Mouse (Mus musculus) megakaryocyte, adult 5-6 weeks (primary cell): ENCODE data around the gene Mest. TPM values are rescaled to one million over a fixed set of nuclear protein-coding genes. Genes with fewer than 3 reads are reported as not detected.

Source experiments
- ATAC-seq: 2 replicates; pipeline ENCODE4 v1.8.0; 2016; ENCODE audit warnings: mild to moderate bottlenecking, inconsistent platforms; ENCODE audit not compliant: poor library complexity, severe bottlenecking
- total RNA-seq, 2 experiments: library from RNA; stranded (forward) in 1 of 2; stranded (reverse) in 1 of 2; fragments of 153-499, 151-499 nt in 1 of 2; fragments of 221-1000, 200-1000 nt in 1 of 2; gene quantifications; 2 replicates each; pipeline versions ENCODE4 v1.2.3 to v1.2.4; 2015 to 2017

Gene Mest
- total RNA-seq (2015) (not detected in 2 replicates), total RNA-seq (2017) (0.07 and 0.20 TPM in 2 replicates)

DNA sequence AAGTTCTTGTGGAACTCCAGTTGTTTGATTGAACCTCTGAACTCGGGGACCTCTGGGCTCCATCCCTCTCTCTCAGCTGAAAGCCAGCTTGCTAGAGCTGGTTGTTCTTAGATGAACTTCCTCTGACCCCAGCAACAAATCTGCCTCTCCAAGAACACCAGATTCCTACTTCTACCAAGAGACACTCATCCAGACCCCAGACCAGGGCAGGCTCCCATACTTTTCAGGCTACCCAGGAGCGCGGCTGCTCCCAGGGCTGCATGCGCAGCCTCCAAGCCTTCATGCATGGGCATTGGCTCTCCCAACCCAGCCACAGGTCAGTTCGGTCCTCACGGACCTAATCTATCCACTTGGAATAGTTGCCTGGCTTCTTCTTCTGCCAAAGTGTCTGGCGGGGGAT is at the start of gene Mest:
Gene Mest (plus strand): TSS at position 217 of the 400 bp plus-strand sequence.
- no peak for ATAC-seq

DNA sequence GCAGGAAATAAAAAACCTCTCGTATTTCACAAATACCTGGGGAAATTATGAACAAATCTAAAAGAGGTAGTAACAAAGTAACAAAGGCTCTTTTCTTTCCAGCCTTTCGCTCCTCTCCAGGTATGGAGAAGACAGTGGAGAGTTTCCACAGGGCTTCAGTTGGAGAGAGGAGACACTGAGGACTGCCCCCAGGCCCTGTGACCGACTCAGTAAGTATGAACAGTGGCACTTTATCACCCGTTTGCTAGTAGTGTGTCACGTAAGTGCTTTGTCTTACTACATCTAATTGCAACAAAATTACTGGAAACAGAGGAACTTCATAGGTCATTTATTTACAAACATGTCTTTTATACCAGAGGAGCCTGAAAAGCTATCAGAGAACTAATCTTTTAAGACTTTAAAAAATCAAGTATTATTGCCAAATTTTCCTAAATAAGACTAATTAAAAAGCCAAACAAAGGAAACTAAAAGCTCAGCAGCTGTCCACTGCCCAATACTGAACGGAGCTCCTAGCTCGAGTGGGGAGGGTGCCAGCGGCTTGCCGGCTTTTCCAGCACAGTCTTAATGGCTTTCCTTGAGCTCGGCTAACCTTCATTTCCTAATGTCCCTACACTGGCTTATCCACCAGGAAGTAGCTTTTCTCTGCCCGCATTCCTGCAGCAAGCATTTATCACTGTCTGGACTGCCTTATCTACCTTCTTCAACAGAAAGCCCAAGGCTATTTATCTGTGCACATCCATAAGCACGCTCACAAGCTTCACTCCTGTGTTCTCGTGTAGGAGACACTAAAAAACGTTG is 49.4 kb upstream of the Mest start:
- no peak for ATAC-seq

DNA sequence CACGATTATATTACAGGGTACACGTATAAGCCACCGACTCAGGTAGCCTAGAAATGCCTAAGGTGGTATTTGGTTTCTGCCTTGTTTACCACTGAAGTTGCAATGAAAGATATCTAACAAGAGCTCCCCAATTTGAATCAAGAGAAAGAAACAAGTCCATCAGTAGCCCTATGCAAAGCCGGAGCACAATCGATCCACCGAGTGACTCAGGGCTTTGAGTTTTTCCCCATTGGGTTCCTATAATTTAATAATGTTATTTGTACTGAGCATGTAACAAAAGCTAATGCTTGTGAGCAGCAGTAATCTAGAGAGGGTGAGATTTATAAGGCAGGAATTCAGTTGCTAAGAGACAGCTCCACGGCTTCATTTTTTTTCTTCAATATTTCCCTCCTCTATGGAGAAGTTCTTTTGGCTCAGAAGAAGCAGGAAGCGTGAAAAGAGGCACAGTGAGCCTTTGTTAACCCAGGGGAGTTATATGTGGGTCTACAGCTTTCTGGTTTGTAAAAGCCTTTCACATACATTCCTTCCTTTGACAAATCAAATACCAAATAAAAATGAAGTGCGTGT is 48.5 kb upstream of the Mest start:
- ATAC-seq = no peak

DNA sequence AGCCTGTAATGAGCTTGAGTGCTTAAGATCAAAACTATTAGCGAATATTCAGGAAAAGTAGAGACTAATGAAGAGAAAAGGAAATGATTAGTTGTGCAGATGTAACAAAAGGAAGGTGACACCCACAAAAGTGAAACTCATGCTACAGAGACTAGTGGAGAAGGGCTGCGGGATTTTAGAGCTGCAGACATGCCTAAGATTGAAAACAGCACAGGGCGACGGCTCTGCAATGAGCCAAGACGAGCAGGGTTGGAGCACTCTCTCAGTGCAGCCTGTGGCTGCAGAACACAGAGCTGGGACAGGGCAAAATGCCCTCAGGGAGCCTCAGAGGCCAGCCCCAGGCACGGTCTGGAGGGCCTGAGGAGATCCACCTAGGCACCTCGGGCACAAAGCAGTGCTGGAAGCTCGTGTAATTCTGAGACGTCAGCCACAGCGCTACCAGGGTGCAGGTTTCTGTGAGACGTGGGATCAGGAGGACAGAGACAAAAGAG is 48.0 kb upstream of the Mest start:
- no peak for ATAC-seq

DNA sequence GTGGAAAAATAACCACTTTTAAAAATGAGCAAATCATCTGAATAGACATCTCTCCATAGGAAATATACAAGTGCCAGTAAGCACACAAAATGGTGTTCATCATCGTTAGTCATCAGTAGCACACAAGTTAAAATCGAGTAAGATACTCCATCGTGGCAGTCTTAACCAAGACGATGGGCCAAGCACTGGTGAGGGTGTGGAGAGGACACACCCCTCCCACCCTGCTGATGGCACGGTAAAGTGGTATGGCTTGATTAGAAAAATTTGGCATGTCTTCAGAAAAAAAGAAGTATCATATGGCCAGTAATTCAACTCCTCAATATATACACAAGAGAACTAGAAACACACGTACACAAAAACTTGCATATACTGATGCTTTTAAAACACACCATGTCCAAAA is 46.8 kb upstream of the Mest start:
- ATAC-seq = no peak

DNA sequence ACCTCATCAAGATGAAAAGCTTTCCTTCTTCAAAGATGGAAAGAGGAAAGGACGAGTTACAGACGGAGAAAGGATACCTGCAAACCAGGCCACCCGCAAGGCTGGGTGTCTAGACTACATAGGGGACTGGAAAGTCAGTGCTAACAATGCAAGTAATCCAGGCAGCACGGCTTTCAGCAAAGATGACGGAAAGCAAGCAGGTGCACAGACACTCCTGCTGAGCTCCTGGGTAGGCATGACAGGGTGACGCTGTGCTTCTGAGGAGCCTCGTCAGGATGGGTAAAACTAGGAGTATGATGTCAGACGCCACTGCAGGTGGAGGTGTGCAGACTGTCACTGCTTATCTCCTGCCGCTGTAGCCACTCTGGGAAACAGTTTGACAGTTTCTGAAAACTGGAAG is 45.8 kb upstream of the Mest start:
- no peak for ATAC-seq

DNA sequence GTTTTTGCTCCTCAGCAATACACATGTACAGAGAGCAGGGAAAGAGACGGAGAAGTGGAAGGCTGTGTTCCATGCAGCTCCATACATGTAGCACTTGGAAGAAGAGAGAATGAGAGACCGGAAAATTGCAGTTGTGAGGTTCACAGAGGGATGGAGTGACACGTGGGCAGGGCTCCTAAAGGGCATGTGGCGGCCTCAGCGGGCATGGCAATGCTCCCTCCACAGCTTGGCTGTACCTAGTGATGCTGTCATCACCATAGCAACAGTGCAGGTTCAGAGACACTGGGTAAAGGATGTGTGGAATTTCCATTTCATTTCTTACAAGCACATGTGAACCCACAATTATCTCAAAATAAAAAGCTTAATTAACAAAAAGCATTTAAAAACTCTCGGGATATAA is 44.9 kb upstream of the Mest start:
- no peak for ATAC-seq

DNA sequence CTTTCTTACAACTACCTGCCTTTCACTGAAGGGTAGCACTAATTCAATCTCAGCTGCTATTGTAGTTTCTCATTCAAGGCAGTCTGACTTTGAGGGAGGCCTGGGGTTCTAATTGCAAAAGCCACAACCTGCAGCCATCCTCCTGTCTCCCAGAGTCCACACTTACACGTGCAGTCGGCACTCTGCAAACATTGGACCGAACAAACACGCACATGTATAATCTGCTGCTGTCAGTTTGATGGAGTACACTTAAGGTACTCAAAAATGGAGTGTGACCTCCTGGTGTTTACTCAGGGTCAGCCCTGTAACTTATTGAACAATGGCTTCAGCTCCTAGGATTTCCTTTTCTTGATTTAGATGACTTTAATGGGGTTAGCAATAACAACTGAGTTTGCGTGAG is 43.8 kb upstream of the Mest start:
- ATAC-seq = no peak

DNA sequence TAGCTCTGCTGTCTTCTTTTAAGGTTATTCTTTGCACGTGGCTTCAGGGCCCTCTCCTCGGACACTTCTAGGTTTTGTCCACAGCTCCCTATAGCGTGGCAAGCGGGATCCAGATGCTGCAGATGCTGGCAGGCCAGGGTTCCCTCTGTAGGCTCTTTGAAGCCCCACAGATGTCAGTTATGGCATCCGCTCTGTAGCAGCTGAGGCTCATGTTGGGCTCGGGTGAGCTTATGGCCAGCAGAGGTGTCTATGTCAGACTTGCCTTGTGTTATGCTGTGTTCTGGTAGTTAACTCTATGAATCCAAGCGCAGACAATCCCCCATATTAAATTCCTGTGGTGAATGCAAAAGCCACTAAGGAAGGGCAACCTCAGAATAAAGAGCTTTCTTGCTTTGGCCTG is 42.9 kb upstream of the Mest start:
- ATAC-seq = no peak

DNA sequence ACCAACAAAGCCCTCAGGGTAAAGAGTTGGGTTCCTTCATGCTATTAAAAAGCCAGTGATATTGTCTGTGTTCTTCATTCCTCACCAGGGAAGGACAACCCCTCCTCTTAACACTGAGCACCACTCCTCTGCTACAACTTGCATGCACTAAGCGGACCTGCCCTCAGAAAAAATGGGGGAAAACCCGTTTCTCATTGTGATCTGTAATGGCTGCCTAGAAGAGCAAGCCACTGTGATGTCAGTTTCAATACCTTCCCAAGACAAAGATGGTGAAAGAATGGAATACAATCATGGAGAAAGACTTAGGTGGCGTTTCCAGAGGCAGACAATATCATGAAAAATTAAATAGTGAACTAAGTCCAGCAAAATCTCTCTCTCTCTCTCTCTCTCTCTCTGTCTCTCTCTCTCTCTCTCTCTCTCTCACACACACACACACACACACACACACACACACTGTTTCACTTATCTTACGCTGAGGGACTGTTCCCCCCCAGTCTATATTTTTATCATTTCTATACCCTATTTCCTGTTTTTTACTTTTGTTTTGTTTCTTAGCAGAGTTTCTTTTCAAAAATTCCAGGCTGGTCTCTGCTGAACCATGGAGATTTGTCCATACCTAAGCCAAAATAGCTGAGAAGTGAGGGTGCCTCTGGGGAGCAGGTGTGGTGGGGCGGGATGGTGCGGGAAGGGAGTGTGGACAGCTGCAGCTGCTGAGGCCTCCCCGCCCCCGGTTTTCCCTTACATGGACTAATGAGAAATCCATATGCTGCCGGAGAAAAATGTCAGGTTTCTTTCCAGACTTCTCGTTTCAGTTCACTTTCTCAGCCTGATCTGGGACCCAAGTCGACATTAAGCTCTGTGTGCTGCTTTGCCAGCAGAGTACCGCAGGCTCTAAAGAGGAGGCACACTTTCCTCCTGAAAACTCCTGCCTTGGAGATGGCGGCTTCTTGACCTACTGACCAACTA is 41.1 kb upstream of the Mest start:
- ATAC-seq = no peak

DNA sequence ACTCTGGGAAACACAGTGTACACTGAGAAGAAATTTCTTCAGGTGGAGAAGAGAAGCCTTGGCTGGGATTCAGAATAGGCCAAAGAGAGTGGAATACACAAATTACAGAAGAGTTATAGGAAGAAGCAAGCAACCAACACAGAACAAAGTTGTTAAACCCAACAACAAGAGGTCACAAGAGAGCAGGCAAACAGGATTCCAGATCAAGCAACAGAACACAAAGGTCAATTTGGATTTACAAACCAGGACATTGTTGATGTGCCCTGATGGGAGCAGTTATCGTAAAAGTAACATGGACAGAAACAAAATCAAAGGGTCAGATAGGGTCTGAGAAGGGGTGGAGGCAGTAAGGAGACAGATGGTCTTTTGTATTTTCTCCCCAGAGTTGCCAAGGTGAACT is 38.8 kb upstream of the Mest start:
- no peak for ATAC-seq

DNA sequence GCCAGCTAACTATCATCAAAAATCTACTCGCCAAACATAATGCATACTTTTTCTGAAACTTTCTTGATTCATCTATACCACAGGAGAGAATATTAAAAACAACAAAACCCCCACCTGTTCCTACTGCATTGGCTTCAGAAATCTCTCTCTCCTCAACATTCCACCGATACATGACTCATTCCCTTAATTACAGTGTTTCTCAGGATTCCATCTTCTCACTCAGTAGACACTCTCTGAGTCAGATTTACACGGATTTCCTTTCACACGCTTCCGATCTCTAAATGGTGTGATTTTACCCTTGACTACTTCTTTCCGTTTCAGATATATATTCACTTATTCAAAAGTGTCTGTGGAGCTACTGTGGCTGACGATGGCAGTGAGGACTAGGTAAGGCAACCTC is 36.1 kb upstream of the Mest start:
- ATAC-seq = no peak

DNA sequence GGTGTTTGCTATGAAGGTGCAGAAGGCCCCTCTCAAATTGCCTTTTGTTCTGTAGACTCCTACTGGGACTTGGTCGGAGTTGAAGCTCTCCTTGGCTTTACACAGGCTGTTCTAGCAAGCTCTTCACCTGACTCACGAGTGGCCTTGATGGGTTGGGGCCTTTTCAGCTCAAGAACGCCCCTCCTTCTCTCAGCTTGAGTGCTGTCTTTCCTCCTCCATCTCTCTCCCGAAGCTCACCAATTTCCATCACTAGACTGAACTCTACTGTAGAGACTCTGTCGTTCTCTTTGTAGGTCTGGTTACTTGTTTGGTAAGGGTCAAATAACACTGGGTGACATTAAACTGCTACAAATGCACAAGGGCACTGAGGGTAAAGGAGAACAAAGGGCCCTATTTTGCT is 30.5 kb upstream of the Mest start:
- no peak for ATAC-seq

DNA sequence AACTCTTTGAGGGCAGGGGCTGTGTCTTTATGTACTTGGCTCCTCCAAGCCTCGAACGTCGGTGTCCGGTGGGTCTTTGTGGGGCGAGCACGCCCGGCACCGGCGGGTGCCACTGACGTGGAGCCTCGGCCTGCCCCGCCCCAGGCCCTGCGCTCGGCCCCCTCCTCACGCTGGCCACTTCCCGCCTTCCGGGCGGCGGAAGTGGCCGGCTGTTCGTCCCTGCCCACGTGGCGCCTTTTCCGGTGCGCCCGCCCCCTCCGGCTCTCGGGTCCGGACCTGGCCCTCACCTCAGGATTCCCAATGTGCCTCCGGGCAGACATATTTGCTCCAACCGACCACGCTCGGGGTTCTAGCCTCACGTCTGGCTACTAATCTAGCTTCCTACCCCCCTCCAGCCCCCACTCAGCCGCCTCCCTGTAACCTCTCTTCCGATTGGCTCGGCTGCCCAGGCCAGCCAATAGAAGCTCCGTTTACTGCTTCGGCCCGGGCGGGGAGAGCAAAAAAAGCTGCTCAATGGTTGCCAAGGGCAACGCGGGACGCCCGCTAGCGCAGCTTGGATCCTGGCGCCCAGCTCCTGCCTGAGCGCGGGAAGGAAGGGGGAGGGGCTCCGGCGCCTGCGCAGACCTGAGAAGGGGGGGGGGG is 29.9 kb upstream of the Mest start, which contains the start of gene Cep41:
Gene Cep41 (minus strand): TSS at position 400 of the 642 bp plus-strand sequence.
- peak; percentile 99 for ATAC-seq

DNA sequence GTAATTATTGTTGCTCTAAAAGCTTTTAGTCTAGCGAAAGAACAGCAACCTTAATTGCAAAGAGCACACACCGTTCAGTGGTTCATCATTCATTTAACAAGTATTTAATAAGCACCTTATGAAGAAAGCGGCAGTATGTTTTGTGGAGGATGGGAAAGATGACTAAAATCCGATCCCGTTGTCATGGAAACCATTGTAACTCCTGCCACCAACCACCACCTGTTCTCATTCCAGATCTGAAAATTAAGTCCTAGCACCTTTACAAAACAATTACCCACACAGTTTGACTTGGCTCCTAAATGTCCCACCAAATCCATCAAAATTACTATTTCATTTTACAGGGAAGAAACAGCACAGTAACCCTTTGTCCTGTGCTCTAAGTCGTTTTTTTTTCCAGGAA is 29.1 kb upstream of the Mest start:
- no peak for ATAC-seq

DNA sequence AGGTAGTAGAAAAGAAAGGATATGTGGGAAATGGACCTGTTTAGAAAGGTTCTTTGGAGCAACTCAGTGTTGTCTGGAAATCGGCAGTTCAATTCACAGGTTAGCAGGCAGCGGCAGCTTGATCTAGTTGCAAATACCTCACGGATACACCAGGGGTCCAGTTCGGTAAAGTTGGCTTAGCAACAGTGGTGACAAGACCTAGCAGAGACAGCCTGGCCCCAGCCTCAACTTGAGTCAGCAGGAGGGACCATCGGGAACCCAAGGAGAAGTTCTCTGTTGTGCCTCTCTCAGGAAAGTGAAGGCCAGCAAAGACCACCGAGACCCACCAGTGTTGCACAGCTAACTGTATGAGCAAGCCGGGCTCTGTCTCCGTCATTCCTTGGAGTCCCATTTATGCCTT is 28.2 kb upstream of the Mest start:
- no peak for ATAC-seq

DNA sequence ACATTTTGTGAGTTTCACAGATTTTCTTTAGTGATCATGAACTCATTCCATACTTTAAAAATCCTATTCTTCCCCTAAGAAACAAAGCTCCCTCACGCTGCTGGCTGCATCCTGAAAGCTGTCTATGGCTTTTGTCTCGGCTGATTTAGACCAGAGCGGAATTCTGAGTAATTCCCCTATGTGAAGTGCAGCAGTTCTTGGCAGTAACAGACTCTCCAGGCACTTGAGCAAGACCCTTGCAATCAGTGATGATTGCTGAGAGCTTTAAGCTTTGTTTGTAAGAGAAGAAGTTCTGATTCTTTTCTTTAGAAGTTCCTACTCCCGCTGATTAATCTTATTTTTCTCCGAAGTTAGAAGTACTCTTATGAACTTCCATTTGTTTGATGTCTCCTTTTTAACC is 25.9 kb upstream of the Mest start:
- no peak for ATAC-seq

DNA sequence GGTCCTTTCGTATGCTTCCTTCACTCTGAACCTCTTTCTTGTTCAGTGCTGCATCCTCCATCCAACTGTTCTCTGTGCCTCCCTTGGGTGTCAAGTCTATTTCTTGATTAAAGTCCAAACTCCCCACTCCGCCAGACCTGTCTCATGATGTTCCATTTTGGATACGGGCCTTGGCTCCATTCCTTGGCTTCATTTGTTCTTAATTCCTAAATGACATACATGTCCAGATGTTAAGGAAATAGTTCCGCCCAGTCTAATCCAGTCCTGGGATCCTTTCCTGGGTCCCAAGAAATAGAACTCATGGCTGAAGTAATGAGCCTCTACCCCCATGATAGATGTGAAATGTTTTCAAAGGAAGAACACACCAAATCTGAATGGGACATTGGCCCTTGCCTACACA is 25.3 kb upstream of the Mest start:
- no peak for ATAC-seq

DNA sequence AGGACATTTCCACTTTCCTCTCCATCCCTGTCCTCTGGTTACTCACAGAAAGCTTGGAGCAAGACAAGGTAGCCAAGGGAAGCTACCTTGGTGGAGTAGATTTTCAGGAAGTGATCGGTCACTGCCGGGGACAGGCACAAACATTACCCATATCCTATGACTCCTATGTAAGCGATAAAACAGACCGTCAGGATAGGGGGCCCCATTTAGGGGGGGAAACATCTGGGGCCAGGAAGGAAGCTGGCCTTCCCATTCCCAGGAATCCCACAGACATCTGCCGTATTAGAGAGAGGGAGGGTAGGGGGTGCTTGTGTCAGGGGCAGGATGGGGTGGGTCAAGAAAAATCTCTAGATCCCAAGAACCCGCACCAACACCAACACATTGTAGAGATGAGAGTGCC is 23.2 kb upstream of the Mest start:
- ATAC-seq = no peak

DNA sequence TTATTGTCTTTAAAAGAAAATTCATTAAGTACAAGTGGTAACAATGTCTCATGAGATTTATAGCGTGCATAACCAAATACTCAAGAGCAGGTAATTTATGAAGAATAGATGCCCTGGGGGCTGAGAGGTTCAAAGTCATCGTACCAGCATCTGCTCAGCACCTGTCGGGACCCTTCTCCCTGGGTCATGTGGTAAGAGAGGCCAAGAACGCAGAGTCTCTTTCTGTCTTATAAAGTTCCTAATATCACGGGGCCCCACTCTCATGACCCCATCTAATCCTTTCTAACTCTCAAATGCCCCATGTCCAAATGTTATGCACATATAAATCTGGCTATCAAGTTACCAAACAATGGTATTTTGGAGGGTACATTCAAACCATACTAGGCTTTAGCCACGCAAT is 20.5 kb upstream of the Mest start:
- no peak for ATAC-seq

DNA sequence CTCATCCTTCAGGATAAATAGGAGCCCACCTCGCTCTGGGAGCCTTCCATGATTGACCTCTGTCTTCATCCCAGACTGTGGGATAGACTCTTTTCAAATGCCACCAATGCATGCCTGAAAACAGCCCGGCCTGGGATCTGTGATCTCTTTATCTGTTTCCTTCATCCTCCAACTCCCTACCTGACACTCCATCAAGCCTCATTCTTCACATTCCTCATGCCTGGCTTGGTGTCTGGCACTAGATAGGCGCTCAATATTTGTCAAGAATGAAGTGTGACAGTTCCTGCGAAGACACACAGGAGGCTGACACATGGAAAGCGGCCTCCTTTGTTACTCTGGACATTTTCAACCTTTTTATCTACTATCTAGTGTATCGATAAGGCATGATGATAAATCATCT is 19.9 kb upstream of the Mest start:
- ATAC-seq = no peak
